Mouse (Mus musculus) liver, adult 2 months (tissue): ENCODE measurements around the gene Ctbp2.

Experiments used
- CTCF ChIP-seq: fragments of 200-500 bp; IDR thresholded peaks from 2 replicates; pipeline ENCODE4 v1.5.1; 2011; ENCODE audit warnings: low read depth, low read length, control low read depth
- POLR2A ChIP-seq: fragments of 200-500 bp; IDR thresholded peaks from 2 replicates; pipeline ENCODE4 v1.6.1; 2011; ENCODE audit warnings: low read length, control low read depth; ENCODE audit not compliant: insufficient read depth; ENCODE audit errors: extremely low read depth

GRCm38 (mm10) chr7:133048085-133048630 lies 76.0 kb downstream of the Ctbp2 start:
- TF ChIP-seq CTCF (no peak), POLR2A (no peak)
